Mouse (Mus musculus): ENCODE measurements around the gene Txlnb.

DNA sequence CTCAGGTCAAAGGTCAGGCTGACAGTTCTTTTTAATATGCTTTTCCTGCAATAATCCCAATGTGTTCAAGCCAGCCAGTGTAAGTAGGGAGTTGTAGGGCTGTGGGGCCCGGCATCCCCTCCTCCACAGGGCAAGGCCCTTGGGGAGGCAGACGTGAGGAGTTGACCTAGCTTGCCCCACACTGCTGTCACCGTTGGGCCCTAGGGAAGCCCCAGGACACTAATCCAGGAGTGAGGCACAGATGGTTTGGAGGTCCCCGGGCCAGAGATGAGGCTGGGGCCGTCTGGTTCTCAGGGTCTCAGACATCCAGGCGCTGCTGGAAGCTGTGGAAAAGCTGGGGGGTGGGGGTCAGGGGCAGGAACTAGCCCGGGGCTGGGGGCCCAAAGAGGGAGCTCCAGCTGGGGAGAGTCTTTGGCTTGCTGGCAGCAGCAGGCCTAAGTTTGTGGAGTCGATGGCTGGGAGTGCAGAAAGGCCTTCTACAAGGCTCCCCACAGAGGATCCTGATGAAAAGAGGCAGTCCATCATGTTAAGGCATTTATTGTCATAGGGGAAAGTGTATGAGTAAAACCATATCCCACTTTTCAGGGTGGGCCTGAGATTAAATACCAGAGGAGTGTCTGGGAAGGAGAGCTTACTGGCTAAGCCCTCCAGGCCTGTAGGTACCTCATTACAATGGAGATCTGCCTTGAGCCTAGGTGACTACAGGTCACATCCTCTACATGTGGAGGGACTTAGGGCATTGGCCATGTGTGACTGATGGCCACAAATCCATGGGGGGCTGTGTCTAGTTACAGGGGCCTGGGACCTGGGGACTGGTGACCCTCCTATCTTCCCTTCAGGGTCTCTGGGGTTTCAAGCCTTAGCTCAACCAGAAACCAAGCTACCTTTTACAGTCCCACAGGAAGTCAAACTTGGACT, 82.2 kb downstream of the Txlnb start:
- TF ChIP-seq TAL1 (IDR thresholded peaks at IDR 0.05; ENCODE audit: low read length) (no peak), GATA1 (IDR thresholded peaks at IDR 0.05; ENCODE audit: low read length) (no peak)

All from erythroblast, embryonic 14.5 days (primary cell).